Mouse (Mus musculus) MN1 (cell line): ENCODE measurements at regions not wholly inside any gene's neighbourhood (a gene's known extent, or its start where the extent isn't known, plus 50 kb on each side); places are given as distances from the start of the nearest gene placed in this dataset.

Experiments
- DNase-seq: peaks from one replicate; pipeline ENCODE4 v3.0.0-alpha.2; 2016; ENCODE audit warnings: low spot score

GRCm38 (mm10) chr19:6645912-6646311 lies 103.1 kb upstream of the Slc22a12 start:
- DNase-seq, result no peak

- DNase-seq, result no peak
These were observed 102.0 kb upstream of the Slc22a12 start for GRCm38 (mm10) chr19:6644871-6645270.

GRCm38 (mm10) chr19:6639681-6640080 lies 96.8 kb upstream of the Slc22a12 start:
- DNase-seq, result no peak

- no peak for DNase-seq
These were observed 90.6 kb upstream of the Slc22a12 start for GRCm38 (mm10) chr19:6633400-6633799.

- no peak for DNase-seq
These were observed 89.0 kb upstream of the Slc22a12 start for GRCm38 (mm10) chr19:6631817-6632216.

GRCm38 (mm10) chr19:6630613-6630940 lies 87.7 kb upstream of the Slc22a12 start:
- DNase-seq, result no peak

GRCm38 (mm10) chr19:6629911-6630612 lies 87.2 kb upstream of the Slc22a12 start:
- DNase-seq, result no peak

- DNase-seq, result no peak
These were observed 82.7 kb upstream of the Slc22a12 start for GRCm38 (mm10) chr19:6625574-6625973.

- DNase-seq, result no peak
These were observed 78.2 kb upstream of the Slc22a12 start for GRCm38 (mm10) chr19:6621023-6621422.

- DNase-seq, result no peak
These were observed 76.7 kb upstream of the Slc22a12 start for GRCm38 (mm10) chr19:6619546-6619945.

- DNase-seq, result no peak
These were observed 73.8 kb upstream of the Slc22a12 start for GRCm38 (mm10) chr19:6616659-6617058.

- no peak for DNase-seq
These were observed 69.6 kb upstream of the Slc22a12 start for GRCm38 (mm10) chr19:6612441-6612840.

- DNase-seq, result no peak
These were observed 69.1 kb upstream of the Slc22a12 start for GRCm38 (mm10) chr19:6611921-6612320.

- DNase-seq, result no peak
These were observed 67.9 kb upstream of the Slc22a12 start for GRCm38 (mm10) chr19:6610715-6611114.

- DNase-seq, result no peak
These were observed 67.2 kb upstream of the Slc22a12 start for GRCm38 (mm10) chr19:6610051-6610450.

- no peak for DNase-seq
These were observed 64.7 kb upstream of the Slc22a12 start for GRCm38 (mm10) chr19:6607501-6607900.

GRCm38 (mm10) chr19:6606667-6607066 lies 63.8 kb upstream of the Slc22a12 start:
- no peak for DNase-seq

GRCm38 (mm10) chr19:6604702-6605101 lies 61.9 kb upstream of the Slc22a12 start:
- DNase-seq, result no peak

- no peak for DNase-seq
These were observed 58.2 kb upstream of the Slc22a12 start for GRCm38 (mm10) chr19:6600873-6601530.

GRCm38 (mm10) chr19:6599281-6599680 lies 56.4 kb upstream of the Slc22a12 start:
- no peak for DNase-seq

GRCm38 (mm10) chr19:6598186-6598585 lies 55.4 kb upstream of the Slc22a12 start:
- no peak for DNase-seq

- DNase-seq, result no peak
These were observed 53.0 kb upstream of the Slc22a12 start for GRCm38 (mm10) chr19:6595801-6596200.
